In genomic region chr10:35131226-35131625, GRCm38 (mm10) we compare ENCODE assay signal across 24 mouse cellular contexts.
DNase-seq lines count a peak whose midpoint lies in the region; ATAC-seq and TF ChIP-seq lines count a peak whose summit lies in the region.
"Had no signal": no experiment of that assay in that cellular context is flagged by ENCODE, and none has a peak within 500 bp of the region (broad histone marks: within the 10 kb centered on the region; RNA-seq: fewer than 3 reads in every experiment).

No protein-coding gene starts in this region.

- no peak overlapping the region for H3K4me2 ChIP-seq in kidney, embryonic 14.5 days (replicated peaks; ENCODE audit: low read depth, low read length)
- H3K4me2 ChIP-seq: embryonic facial prominence, embryonic 12.5 days; forebrain, embryonic 13.5 days; forebrain, embryonic 15.5 days had no signal

- H3K36me3 ChIP-seq in heart, adult 2 months (ENCODE audit: control insufficient read depth, insufficient read depth, low read length), result no peaks in the 10 kb centered on the region
- H3K36me3 ChIP-seq in kidney, embryonic 14.5 days (ENCODE audit: control insufficient read depth, insufficient read depth, low read length), result no peaks in the 10 kb centered on the region
- H3K36me3 ChIP-seq: embryonic facial prominence, embryonic 10.5 days; embryonic facial prominence, embryonic 12.5 days; forebrain, embryonic 15.5 days; G1E had no signal

- H3K79me2 ChIP-seq in heart, adult 2 months (replicated peaks; ENCODE audit: control insufficient read depth, insufficient read depth, low read length), result no peaks in the 10 kb centered on the region

- 73% methylated on average over 1 of the region's 1 CpGs for WGBS in heart, adult 2 months
- WGBS in kidney, embryonic 14.5 days, result 87% methylated on average over 1 of the region's 1 CpGs

- no peak overlapping the region for H3K9ac ChIP-seq in heart, adult 2 months (ENCODE audit: low read depth, low read length)
- no peak overlapping the region for H3K9ac ChIP-seq in kidney, embryonic 14.5 days (ENCODE audit: low read depth, low read length)
- H3K9ac ChIP-seq: embryonic facial prominence, embryonic 12.5 days; forebrain, embryonic 13.5 days; forebrain, embryonic 15.5 days; forebrain, postnatal 0 days had no signal

- no peak for TF ChIP-seq CTCF in heart, adult 2 months (IDR thresholded peaks at IDR 0.05)

- no peak overlapping the region for H3K4me3 ChIP-seq in heart, adult 2 months
- H3K4me3 ChIP-seq in kidney, embryonic 14.5 days (ENCODE audit: low read length), result no peak overlapping the region
- H3K4me3 ChIP-seq: embryonic facial prominence, embryonic 10.5 days; embryonic facial prominence, embryonic 12.5 days; forebrain, embryonic 13.5 days; forebrain, embryonic 15.5 days had no signal

- H3K27me3 ChIP-seq in heart, adult 2 months (ENCODE audit: control insufficient read depth, insufficient read depth, low read length), result no peaks in the 10 kb centered on the region
- H3K27me3 ChIP-seq in kidney, embryonic 14.5 days (ENCODE audit: control insufficient read depth, insufficient read depth, low read length), result no peaks in the 10 kb centered on the region
- H3K27me3 ChIP-seq: CH12.LX; embryonic facial prominence, embryonic 12.5 days; forebrain, embryonic 13.5 days; forebrain, embryonic 15.5 days; Patski had no signal

- H3K27ac ChIP-seq in heart, adult 2 months, result no peak overlapping the region
- no peak overlapping the region for H3K27ac ChIP-seq in kidney, embryonic 14.5 days (ENCODE audit: low read depth, low read length)
- H3K27ac ChIP-seq: embryonic facial prominence, embryonic 10.5 days; embryonic facial prominence, embryonic 12.5 days; forebrain, embryonic 13.5 days; forebrain, embryonic 15.5 days had no signal

- peak; percentile 45 for DNase-seq in heart, adult 11 months
- no peak for DNase-seq in heart, adult 2 months
- DNase-seq in R1 (ENCODE audit: low read depth, low spot score), result peak; percentile 81
- no peak for DNase-seq in testis, postnatal 10 days (ENCODE audit: low spot score)
- DNase-seq: adrenal gland, adult 8-10 months; adrenal gland, postnatal 14 days; adrenal gland, postnatal 36 days; B cell, adult 2 months; cerebellum, adult 11-12 months; cerebellum, adult 2 months; cerebellum, adult 9-10 months; cerebellum, postnatal 10 days; cerebellum, postnatal 25 days; forebrain, postnatal 0 days had no signal

- H3K4me1 ChIP-seq in heart, adult 2 months (ENCODE audit: control insufficient read depth, insufficient read depth, low read length), result no peaks in the 10 kb centered on the region
- H3K4me1 ChIP-seq in kidney, embryonic 14.5 days (ENCODE audit: control insufficient read depth, insufficient read depth, low read length), result no peaks in the 10 kb centered on the region
- H3K4me1 ChIP-seq: embryonic facial prominence, embryonic 10.5 days; embryonic facial prominence, embryonic 12.5 days; forebrain, embryonic 13.5 days; forebrain, embryonic 15.5 days had no signal

- no peaks in the 10 kb centered on the region for H3K9me3 ChIP-seq in kidney, embryonic 14.5 days (ENCODE audit: control insufficient read depth, low read length)
- H3K9me3 ChIP-seq: embryonic facial prominence, embryonic 10.5 days; embryonic facial prominence, embryonic 12.5 days; forebrain, embryonic 13.5 days; forebrain, embryonic 15.5 days had no signal

- TF ChIP-seq POLR2A in heart, adult 2 months (IDR thresholded peaks at IDR 0.05; ENCODE audit: insufficient read depth, low read depth, low read length), result no peak

- no peak for ATAC-seq in kidney, embryonic 14.5 days (ENCODE audit: low FRiP score, low TSS enrichment)
- ATAC-seq: activated CD4-positive, CD25-positive, alpha-beta regulatory T cell, adult 4 months; CD4-positive, CD25-positive, alpha-beta regulatory T cell, adult 4 months; forebrain, embryonic 13.5 days; forebrain, embryonic 15.5 days; forebrain, postnatal 0 days; Patski had no signal

- no peak for TF ChIP-seq EP300 in heart, adult 2 months (IDR thresholded peaks at IDR 0.05; ENCODE audit: insufficient read depth, low read depth, low read length)

- intact Hi-C loops in heart, adult 2 months (cut with DNase I), result no loop called here

Comparison
In these comparisons a context has a peak if more than half of its experiments do, and no peak if none do; other contexts are left out.
1. DNase-seq: peak in heart, adult 11 months (single experiment) and R1 (single experiment); none in heart, adult 2 months (0 of 2) and testis, postnatal 10 days (single experiment).